Mouse (Mus musculus): Measurements from ENCODE around the gene Sirt4.
A peak's percentile ranks its signal among the peaks of the same experiment; 100 is the strongest.

GRCm38 (mm10) chr5:115465642-115466420 lies 18.7 kb downstream of the Sirt4 start, which contains the start of gene Pla2g1b:
- no peak for TF ChIP-seq EP300 (IDR thresholded peaks at IDR 0.05; ENCODE audit: insufficient read depth, low read depth, low read length)
- TF ChIP-seq CTCF (IDR thresholded peaks at IDR 0.05) = peak; percentile 53
